Mouse (Mus musculus) liver, embryonic 16.5 days (tissue): Measurements from ENCODE around the gene Agbl1. TPM values are rescaled to one million over a fixed set of nuclear protein-coding genes. Genes with fewer than 3 reads are reported as not detected.
"Not testable (repeated sequence)": the region's sequence is repeated elsewhere in the genome, so short reads cannot be mapped to it uniquely, and the experiment has no call there.

Experiments
- ATAC-seq: fragments of 200-750 bp; cut with Nextera tagmentation; 2 replicates; pipeline ENCODE4 v1.8.0; 2017; ENCODE audit warnings: low read depth, mild to moderate bottlenecking, moderate number of reproducible peaks, moderate library complexity
- H3K27ac ChIP-seq: fragments of 300-500 bp; sonication (generic); 2 replicates; pipeline ENCODE4 v1.5.1; 2014; ENCODE audit warnings: mild to moderate bottlenecking, low read length
- H3K27me3 ChIP-seq: fragments of 300-500 bp; sonication (generic); 2 replicates; pipeline ENCODE4 v1.6.1; 2014; ENCODE audit warnings: low read depth, low read length, mixed read lengths; ENCODE audit not compliant: control insufficient read depth, insufficient read depth
- H3K36me3 ChIP-seq: fragments of 300-500 bp; sonication (generic); 2 replicates; pipeline ENCODE4 v1.6.1; 2014; ENCODE audit warnings: mild to moderate bottlenecking; ENCODE audit not compliant: control insufficient read depth, insufficient read depth
- H3K4me1 ChIP-seq: fragments of 300-500 bp; sonication (generic); 2 replicates; pipeline ENCODE4 v1.6.1; 2014; ENCODE audit warnings: low read depth, low read length, mixed read lengths; ENCODE audit not compliant: control insufficient read depth
- H3K4me2 ChIP-seq: fragments of 300-500 bp; sonication (generic); 2 replicates; pipeline ENCODE4 v1.6.1; 2014; ENCODE audit warnings: low read depth, low read length, mixed read lengths
- H3K4me3 ChIP-seq: fragments of 300-500 bp; sonication (generic); 2 replicates; pipeline ENCODE4 v1.5.1; 2014; ENCODE audit warnings: low read depth, mild to moderate bottlenecking, low read length
- H3K9ac ChIP-seq: fragments of 300-500 bp; sonication (generic); 2 replicates; pipeline ENCODE4 v1.6.1; 2014; ENCODE audit warnings: low read depth, low read length
- H3K9me3 ChIP-seq: fragments of 300-500 bp; sonication (generic); replicated peaks from 2 replicates; pipeline ENCODE4 v1.6.1; 2016; ENCODE audit warnings: low read length; ENCODE audit not compliant: control insufficient read depth
- WGBS: fragments of 180-500 bp; shearing (Covaris S2); extraction: QIAGEN DNeasy Blood & Tissue Kit; methylation state at CpG from one replicate; pipeline ENCODE4 v1.1.7; 2014; ENCODE audit not compliant: insufficient replicate concordance; 5-methylcytosine and 5-hydroxymethylcytosine counted together
- polyA plus RNA-seq: library from polyadenylated mRNA; unstranded; fragments of >200 nt; fragmentation: Nextera tagmentation; extraction: Ambion mirVana; gene quantifications from 2 replicates; pipeline ENCODE4 v1.2.1, GENCODE M21; 2015

Agbl1 gene
- polyA plus RNA-seq, 1 experiment from 2014 or later: not detected

DNA sequence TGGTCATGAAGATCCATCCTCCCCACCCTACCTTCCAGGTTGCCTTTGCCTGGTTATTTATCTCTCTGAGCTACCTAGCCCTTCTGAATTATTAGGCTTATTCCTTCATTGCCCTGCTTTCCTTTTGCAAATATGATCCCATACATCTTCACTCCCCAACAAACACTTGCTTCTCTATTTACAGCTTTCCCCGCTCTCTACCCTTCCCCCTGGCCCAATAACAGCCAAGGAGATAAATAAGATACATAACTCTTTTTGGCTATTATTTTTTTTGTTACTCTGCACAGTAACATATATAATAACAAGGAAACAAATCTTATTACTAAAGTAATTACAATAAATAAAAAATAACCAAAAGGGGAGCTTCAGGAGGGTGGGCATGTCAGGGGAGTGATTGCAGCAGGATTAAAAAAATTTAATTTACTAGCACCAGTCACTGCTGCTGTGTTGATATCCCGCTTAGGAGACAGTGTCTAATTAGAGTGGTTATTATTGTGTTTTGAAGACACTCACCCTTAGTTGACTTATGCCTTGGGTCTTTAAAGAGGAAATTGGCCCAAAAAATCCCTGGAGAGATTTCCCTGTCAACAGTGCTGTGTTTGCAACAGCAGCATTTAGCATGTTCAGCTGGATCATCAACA is 370.5 kb downstream of the Agbl1 start:
- ATAC-seq: no peak
- WGBS: 58% methylated on average over 2 of the region's 2 CpGs
- Histone ChIP-seq H3K36me3 (no peaks in the 10 kb centered on the region), H3K4me3 (no peak overlapping the region), H3K9me3 (no peaks in the 10 kb centered on the region), H3K27ac (no peak overlapping the region), H3K27me3 (no peaks in the 10 kb centered on the region), H3K9ac (no peak overlapping the region), H3K4me2 (no peak overlapping the region), H3K4me1 (no peaks in the 10 kb centered on the region)

GRCm38 (mm10) chr7:76629528-76629927 is 399.8 kb downstream of the Agbl1 start:
- Histone ChIP-seq H3K4me2 (no peak overlapping the region), H3K36me3 (no peaks in the 10 kb centered on the region), H3K9ac (no peak overlapping the region), H3K27ac (no peak overlapping the region), H3K9me3 (no peaks in the 10 kb centered on the region), H3K4me1 (no peaks in the 10 kb centered on the region), H3K4me3 (no peak overlapping the region), H3K27me3 (no peaks in the 10 kb centered on the region)
- no peak for ATAC-seq

DNA sequence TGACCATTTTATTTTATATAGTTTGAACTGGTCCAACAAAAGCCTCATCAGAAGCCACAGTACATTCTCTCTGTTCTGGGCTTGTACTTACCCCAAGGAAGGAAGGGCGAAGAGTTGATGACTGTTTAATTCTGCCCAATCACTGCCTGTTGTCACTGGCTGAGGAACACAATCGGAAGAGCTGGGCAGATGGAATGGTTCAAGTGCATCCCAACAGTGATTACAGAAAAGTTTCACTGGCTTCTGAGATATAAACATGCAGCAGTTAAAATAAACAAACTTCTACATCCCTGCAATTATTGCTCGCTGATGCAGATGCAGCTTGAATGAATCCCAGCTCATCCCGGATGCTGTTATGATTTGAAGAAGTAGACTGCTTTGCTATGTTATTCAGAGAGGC is 421.3 kb downstream of the Agbl1 start:
- 55% methylated on average over 4 of the region's 4 CpGs for WGBS
- ATAC-seq: no peak
- H3K27ac ChIP-seq: no peak overlapping the region

DNA sequence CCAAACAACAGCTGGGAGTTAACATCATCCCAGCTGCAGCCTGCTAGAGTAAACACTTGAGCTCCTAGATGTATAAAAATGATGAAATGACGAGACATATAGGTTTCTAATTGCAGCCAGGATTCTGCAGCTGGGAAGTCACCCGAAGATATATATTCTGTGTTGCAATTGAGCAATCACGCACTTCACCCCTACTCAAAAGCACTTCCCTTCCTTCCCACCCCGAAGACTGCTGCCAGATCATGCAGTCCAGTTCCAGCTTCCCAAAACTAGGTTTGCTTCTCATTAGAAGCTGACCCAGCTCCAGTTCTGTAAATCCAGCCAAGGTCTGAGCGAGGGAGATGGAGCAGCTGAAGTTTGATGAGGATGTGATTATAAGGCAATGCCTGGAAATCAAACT is 431.4 kb downstream of the Agbl1 start:
- H3K4me1 ChIP-seq: no peaks in the 10 kb centered on the region
- no peak overlapping the region for H3K27ac ChIP-seq
- no peak for ATAC-seq
- no peak overlapping the region for H3K4me2 ChIP-seq
- no peaks in the 10 kb centered on the region for H3K27me3 ChIP-seq
- no peak overlapping the region for H3K4me3 ChIP-seq
- 48% methylated on average over 5 of the region's 5 CpGs for WGBS
- no peaks in the 10 kb centered on the region for H3K36me3 ChIP-seq
- H3K9me3 ChIP-seq: no peaks in the 10 kb centered on the region
- no peak overlapping the region for H3K9ac ChIP-seq

More for the DNA sequence above, 421.3 kb downstream of the Agbl1 start:
- Histone ChIP-seq H3K9ac (no peak overlapping the region), H3K27me3 (no peaks in the 10 kb centered on the region), H3K9me3 (no peaks in the 10 kb centered on the region), H3K36me3 (no peaks in the 10 kb centered on the region), H3K4me1 (no peaks in the 10 kb centered on the region), H3K4me3 (no peak overlapping the region), H3K4me2 (no peak overlapping the region)

DNA sequence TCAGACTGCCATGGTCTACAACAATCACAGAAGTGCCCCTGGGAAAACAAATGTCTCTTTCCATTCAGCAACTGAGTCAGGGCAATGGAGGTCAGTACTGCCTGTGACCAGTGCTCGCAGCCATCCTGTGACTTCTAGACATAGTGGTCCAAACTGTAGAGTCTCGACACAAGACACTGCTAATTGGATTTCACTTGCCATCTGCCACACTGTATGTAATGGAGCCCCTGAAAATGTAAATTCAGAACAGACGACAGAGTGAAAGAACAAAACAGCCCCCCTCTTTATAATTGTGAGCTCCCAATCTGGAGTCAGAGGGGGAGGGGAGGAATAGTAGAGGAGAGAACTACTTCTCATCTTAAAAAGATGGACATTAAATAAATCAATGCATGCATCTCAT is 445.2 kb downstream of the Agbl1 start:
- Histone ChIP-seq H3K27me3 (no peaks in the 10 kb centered on the region), H3K27ac (no peak overlapping the region), H3K4me3 (no peak overlapping the region), H3K4me2 (no peak overlapping the region), H3K36me3 (no peaks in the 10 kb centered on the region), H3K9ac (no peak overlapping the region), H3K4me1 (no peaks in the 10 kb centered on the region), H3K9me3 (no peaks in the 10 kb centered on the region)
- no peak for ATAC-seq
- whole genome bisulfite sequencing: 55% methylated on average over 3 of the region's 3 CpGs

- H3K9me3 ChIP-seq: no peaks in the 10 kb centered on the region
- no peaks in the 10 kb centered on the region for H3K27me3 ChIP-seq
- no peak for ATAC-seq
- no peaks in the 10 kb centered on the region for H3K4me1 ChIP-seq
- H3K9ac ChIP-seq: no peak overlapping the region
- H3K4me3 ChIP-seq: no peak overlapping the region
- H3K27ac ChIP-seq: no peak overlapping the region
- WGBS: 42% methylated on average over 1 of the region's 1 CpGs
- no peak overlapping the region for H3K4me2 ChIP-seq
- H3K36me3 ChIP-seq: no peaks in the 10 kb centered on the region
Measured at GRCm38 (mm10) chr7:76701224-76701623, 471.5 kb downstream of the Agbl1 start.

GRCm38 (mm10) chr7:76732220-76732619 is 502.5 kb downstream of the Agbl1 start:
- not testable (repeated sequence) for H3K27me3 ChIP-seq, H3K4me2 ChIP-seq, H3K9me3 ChIP-seq, H3K27ac ChIP-seq, ATAC-seq, H3K36me3 ChIP-seq, H3K9ac ChIP-seq, H3K4me1 ChIP-seq, H3K4me3 ChIP-seq
- WGBS: 69% methylated on average over 7 of the region's 7 CpGs

- WGBS: 44% methylated on average over 5 of the region's 5 CpGs
- Histone ChIP-seq H3K27me3 (no peaks in the 10 kb centered on the region), H3K4me3 (no peak overlapping the region), H3K4me2 (no peak overlapping the region), H3K9ac (no peak overlapping the region), H3K27ac (no peak overlapping the region), H3K4me1 (no peaks in the 10 kb centered on the region), H3K9me3 (no peaks in the 10 kb centered on the region), H3K36me3 (no peaks in the 10 kb centered on the region)
- no peak for ATAC-seq
Measured at GRCm38 (mm10) chr7:76777237-76777855, 547.7 kb downstream of the Agbl1 start.

DNA sequence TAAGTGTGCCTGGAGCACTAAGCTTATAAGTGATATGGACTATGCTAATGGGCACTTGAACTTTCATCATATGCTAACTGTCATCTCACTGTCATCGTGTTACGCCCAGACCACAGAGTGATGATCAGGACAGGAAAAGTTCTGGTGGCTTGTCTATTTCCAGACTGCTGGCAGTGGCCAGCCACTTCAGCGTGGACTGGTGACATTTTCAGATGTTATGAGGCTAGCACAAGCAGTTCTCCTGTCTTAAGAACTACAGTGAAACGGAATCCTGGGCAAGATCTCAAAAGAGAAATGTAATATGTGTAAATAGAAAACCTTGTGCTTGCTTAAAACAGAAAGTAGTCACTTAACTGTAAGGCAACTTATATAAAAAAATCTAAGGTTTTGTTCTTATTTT is 550.8 kb downstream of the Agbl1 start:
- no peak for ATAC-seq
- H3K27ac ChIP-seq: no peak overlapping the region
- WGBS: 52% methylated on average over 4 of the region's 4 CpGs

More for the DNA sequence above, 550.8 kb downstream of the Agbl1 start:
- H3K4me1 ChIP-seq: no peaks in the 10 kb centered on the region
- no peaks in the 10 kb centered on the region for H3K36me3 ChIP-seq
- H3K4me3 ChIP-seq: no peak overlapping the region
- H3K27me3 ChIP-seq: no peaks in the 10 kb centered on the region
- no peaks in the 10 kb centered on the region for H3K9me3 ChIP-seq
- H3K9ac ChIP-seq: no peak overlapping the region
- no peak overlapping the region for H3K4me2 ChIP-seq
